Mouse (Mus musculus): ENCODE measurements around the gene Csnk2a2. TPM values are rescaled to one million over a fixed set of nuclear protein-coding genes. Genes with fewer than 3 reads are reported as not detected.

The Csnk2a2 gene
- total RNA-seq, 2 experiments from 2014 or later, result 92.1 to 99.1 TPM

GRCm38 (mm10) chr8:95492057-95492456, 2.2 kb upstream of the Csnk2a2 start:
- intact Hi-C loops (cut with DNase I), result no loop called here
- peak in 1 of 2 experiments; percentile 18 for DNase-seq (ENCODE audit: low spot score in 2 of 2)

- intact Hi-C loops (cut with DNase I), result loop anchor here (2.0 kb wide), 1 partner anchor 54 kb away; the partner anchor contains the start of gene Cfap20
- peak; percentile 75 to 84 for DNase-seq (ENCODE audit: low spot score in 2 of 2)
Observed at GRCm38 (mm10) chr8:95488698-95489332, 1.0 kb downstream of the Csnk2a2 start.

- no peak for DNase-seq (ENCODE audit: low spot score in 2 of 2)
- intact Hi-C loops (cut with DNase I), result loop anchor here (1.0 to 2.0 kb wide), 2 partner anchors 51 to 53 kb away; partner anchors contain the start of gene Cfap20
Observed at GRCm38 (mm10) chr8:95487800-95488697, 1.8 kb downstream of the Csnk2a2 start.

GRCm38 (mm10) chr8:95470008-95470407, 19.8 kb downstream of the Csnk2a2 start:
- intact Hi-C loops (cut with DNase I), result no loop called here
- DNase-seq (ENCODE audit: low spot score in 2 of 2), result no peak

GRCm38 (mm10) chr8:95468995-95469394, 20.8 kb downstream of the Csnk2a2 start:
- no peak for DNase-seq (ENCODE audit: low spot score in 2 of 2)
- intact Hi-C loops (cut with DNase I), result no loop called here

- intact Hi-C loops (cut with DNase I), result no loop called here
- DNase-seq (ENCODE audit: low spot score in 2 of 2), result no peak
Observed at GRCm38 (mm10) chr8:95466543-95466942, 23.3 kb downstream of the Csnk2a2 start.

GRCm38 (mm10) chr8:95452518-95452917, 37.3 kb downstream of the Csnk2a2 start:
- intact Hi-C loops (cut with DNase I), result loop anchor here (2.0 kb wide), 1 partner anchor 104 kb away; no protein-coding TSS in a partner anchor
- peak in 1 of 2 experiments; percentile 39 for DNase-seq (ENCODE audit: low spot score in 2 of 2)

- DNase-seq (ENCODE audit: low spot score in 2 of 2), result no peak
- intact Hi-C loops (cut with DNase I), result no loop called here
Observed at GRCm38 (mm10) chr8:95450271-95450670, 39.6 kb downstream of the Csnk2a2 start.

- intact Hi-C loops (cut with DNase I), result no loop called here
- DNase-seq (ENCODE audit: low spot score in 2 of 2), result no peak
Observed at GRCm38 (mm10) chr8:95447661-95448060, 42.2 kb downstream of the Csnk2a2 start.

GRCm38 (mm10) chr8:95445042-95445441, 44.8 kb downstream of the Csnk2a2 start:
- DNase-seq (ENCODE audit: low spot score in 2 of 2), result no peak
- intact Hi-C loops (cut with DNase I), result no loop called here

- DNase-seq (ENCODE audit: low spot score in 2 of 2), result no peak
- intact Hi-C loops (cut with DNase I), result no loop called here
Observed at GRCm38 (mm10) chr8:95441491-95442039, 48.3 kb downstream of the Csnk2a2 start.

- no peak for DNase-seq (ENCODE audit: low spot score in 2 of 2)
- intact Hi-C loops (cut with DNase I), result no loop called here
Observed at GRCm38 (mm10) chr8:95440168-95440709, 49.6 kb downstream of the Csnk2a2 start.

- intact Hi-C loops (cut with DNase I), result loop anchor here (10.0 kb wide), 1 partner anchor 185 kb away; no protein-coding TSS in a partner anchor
- DNase-seq (ENCODE audit: low spot score in 2 of 2), result no peak
Observed at GRCm38 (mm10) chr8:95439421-95439820, 50.4 kb downstream of the Csnk2a2 start.

- DNase-seq (ENCODE audit: low spot score in 2 of 2), result no peak
- intact Hi-C loops (cut with DNase I), result loop anchor here (10.0 kb wide), 1 partner anchor 183 kb away; no protein-coding TSS in a partner anchor
Observed at GRCm38 (mm10) chr8:95437341-95437992, 52.4 kb downstream of the Csnk2a2 start.

- intact Hi-C loops (cut with DNase I), result loop anchor here (2.0 to 10.0 kb wide), 2 partner anchors 53 to 181 kb away; no protein-coding TSS in a partner anchor
- no peak for DNase-seq (ENCODE audit: low spot score in 2 of 2)
Observed at GRCm38 (mm10) chr8:95435930-95436329, 53.9 kb downstream of the Csnk2a2 start.

GRCm38 (mm10) chr8:95435471-95435870, 54.4 kb downstream of the Csnk2a2 start:
- DNase-seq (ENCODE audit: low spot score in 2 of 2), result no peak
- intact Hi-C loops (cut with DNase I), result loop anchor here (2.0 to 10.0 kb wide), 2 partner anchors 53 to 181 kb away; no protein-coding TSS in a partner anchor

GRCm38 (mm10) chr8:95434686-95435439, 55.0 kb downstream of the Csnk2a2 start, which contains the start of gene Cfap20:
Gene Cfap20 (minus strand): TSS chr8:95434869.
- intact Hi-C loops (cut with DNase I), result loop anchor here (1.0 to 10.0 kb wide), 5 partner anchors 54 to 197 kb away; partner anchors contain the start of genes Gins3, Usb1 and Zfp319
- DNase-seq (ENCODE audit: low spot score in 2 of 2), result peak; percentile 98 to 99

GRCm38 (mm10) chr8:95434233-95434632, 55.6 kb downstream of the Csnk2a2 start:
- intact Hi-C loops (cut with DNase I), result loop anchor here (1.0 to 10.0 kb wide), 5 partner anchors 55 to 198 kb away; partner anchors contain the start of genes Gins3, Usb1 and Zfp319

More at GRCm38 (mm10) chr8:95434233-95434632, 55.6 kb downstream of the Csnk2a2 start:
- DNase-seq (ENCODE audit: low spot score in 2 of 2), result no peak

Measured in left cerebral cortex, postnatal 25 days (tissue).